Mouse (Mus musculus): Measurements from ENCODE around the gene Rgs8.

The Rgs8 gene

DNA sequence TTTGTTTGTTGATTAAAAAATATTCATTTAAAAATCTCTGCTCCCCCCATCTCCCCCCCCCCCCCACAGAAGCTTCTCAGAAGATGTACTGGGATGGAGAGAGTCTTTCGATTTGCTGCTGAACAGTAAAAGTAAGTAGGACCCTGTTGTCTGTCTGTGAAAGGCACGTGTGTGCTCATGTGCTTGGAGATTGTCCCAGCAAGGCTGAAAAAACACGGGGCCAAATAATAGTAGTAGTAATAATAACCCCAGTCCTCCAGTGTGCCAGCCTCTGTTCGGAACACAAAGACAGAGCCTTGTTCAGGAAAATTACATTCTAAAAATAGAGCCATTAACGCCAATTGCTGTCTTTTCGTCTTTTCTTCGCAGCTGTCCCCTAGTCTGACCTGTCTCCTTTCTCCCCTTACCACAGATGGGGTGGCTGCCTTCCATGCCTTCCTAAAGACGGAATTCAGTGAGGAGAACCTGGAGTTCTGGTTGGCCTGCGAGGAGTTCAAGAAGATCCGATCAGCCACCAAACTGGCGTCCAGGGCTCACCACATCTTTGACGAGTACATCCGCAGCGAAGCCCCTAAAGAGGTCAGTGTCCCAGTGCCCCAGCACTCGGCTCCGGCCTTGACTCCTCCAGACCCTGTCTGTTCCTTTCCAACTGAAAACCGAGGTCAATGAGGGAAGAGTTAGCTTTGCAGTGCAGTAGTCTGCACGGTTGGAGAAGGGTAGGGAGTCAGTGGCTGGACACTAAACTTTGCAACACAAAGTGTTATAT lies 88.9 kb downstream of the Rgs8 start:
- no peak for DNase-seq (ENCODE audit: low spot score in 2 of 2)

DNA sequence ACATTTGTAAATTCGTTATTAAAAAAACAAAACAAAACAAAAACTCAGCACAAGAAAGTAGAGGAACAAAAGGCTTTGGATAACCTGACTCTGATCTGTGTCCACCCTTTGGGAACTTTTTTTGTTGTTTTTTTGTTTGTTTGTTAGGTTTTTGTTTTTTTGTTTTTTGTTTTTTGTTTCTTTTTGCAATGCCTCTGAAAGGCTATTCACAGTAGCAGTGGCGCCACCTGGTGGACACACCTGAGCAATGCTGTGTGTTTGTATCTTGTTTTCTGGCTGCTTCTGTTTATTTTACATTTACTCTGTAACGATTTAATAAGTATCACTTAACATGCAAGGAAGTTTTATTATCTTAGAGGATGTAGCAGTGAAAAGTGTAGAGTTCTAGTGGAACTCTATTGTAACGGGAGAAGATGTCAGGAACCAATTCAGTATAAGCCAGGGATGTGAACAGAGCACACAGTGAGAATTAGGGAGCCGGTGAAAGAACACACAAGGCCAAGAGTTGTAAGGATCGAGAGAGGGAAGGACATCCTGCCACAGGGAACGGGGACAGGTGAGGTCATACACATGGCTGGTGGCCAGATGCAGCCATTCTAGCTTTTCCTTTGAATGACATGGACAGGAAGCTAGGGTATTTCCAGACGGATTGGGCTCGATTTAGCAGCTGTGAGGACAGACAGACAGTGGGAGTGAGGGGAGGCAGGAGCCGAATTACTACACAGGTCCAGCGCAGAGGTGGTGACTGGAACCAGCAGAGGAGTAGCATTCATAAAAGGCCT lies 89.7 kb downstream of the Rgs8 start:
- DNase-seq (ENCODE audit: low spot score in 2 of 2), result peak in 1 of 2 experiments; percentile 80

DNA sequence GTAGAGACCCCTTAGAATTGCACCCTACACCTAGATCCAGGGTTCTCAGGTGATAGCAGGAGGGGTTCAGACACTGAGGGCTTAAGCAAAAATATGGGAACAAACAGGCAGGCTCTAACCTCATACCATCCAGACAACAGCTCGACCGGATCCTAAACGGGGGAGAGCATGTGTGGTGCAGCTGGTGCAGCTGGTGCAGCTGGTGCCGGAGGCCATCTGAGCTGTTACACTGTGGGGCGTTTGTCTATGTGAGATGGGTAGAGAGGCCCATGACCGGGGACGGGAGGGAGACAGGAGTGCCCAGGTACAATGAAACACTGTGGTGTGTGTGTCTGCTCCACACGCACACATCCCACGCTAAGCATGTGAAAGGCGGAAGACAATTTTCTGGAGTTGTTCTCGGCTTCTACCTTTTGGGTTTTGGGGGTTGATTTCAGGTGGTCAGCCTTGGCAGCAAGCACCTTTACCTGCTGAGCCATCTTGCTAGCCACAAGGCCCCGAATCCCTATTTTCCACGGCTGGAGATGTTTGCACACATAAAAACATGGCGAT lies 93.4 kb downstream of the Rgs8 start:
- no peak for DNase-seq (ENCODE audit: low spot score in 2 of 2)

DNA sequence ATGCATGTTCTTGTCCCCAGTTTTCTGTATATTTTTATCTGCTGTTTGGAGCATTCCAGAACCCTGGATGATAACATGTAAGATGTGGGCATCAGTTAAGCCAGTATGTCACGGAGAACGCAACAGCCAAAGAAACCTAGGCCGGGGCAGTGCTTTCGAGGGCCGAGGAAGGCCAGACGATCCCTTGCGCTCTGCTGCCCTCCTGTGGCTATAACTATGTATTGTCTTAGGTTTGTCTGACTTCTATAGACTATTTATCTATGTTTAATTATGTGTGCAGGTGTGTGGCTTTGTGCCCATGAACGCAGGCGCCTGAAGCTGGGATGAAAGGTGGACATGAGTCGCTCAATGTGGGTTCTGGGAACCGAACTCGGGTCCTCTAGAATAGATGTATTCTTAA lies 93.9 kb downstream of the Rgs8 start:
- no peak for DNase-seq (ENCODE audit: low spot score in 2 of 2)

DNA sequence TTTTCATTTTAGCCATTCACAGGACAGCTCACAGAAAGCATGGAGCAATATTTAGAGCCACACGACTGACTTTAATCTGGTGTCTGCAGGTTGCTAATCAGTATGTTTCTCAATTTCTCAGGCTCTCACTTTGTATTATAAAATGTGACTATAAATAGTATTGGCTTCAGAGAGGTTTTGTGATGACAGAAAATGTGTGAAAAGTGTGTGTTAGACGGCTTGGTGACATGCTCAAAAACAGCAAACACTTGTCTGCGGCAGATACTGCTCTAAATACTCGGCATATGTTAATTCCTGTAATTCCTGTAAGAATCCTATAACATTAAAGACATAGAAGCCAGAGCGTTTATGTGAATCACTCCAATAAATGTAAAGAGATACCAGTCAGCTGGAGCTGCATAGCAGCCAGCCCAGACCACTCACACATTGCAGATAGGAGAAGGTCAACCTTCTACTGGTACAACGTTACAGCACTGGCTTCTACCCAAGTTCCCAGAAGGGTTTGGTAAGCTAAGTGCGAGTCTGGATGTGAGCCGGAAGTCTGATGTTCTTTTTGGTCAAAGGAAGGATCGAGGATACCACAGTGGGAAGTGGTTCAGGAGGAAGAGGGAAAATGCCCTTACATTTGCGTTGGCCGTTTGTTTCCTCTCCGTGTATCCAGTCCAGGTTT lies 95.2 kb downstream of the Rgs8 start:
- no peak for DNase-seq (ENCODE audit: low spot score in 2 of 2)

DNA sequence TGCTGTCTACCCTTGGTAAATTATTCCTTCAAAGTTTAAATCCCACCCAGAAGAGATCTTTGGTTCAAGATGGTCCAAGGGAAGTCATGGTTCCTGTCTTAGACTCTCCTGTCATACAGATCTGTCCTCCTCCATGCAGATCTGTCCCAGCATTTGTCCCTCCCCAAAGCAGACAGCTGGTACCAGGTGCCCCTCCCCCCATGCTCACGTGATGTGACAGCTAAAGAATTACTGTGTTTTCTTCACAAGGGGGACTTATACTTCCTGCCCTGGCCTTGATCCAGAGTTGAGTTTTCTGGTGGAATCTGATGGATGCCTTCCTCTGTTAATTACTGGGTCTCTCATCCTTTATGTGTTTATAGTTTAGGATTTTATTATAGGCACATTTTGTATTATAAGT lies 95.7 kb downstream of the Rgs8 start:
- no peak for DNase-seq (ENCODE audit: low spot score in 2 of 2)

DNA sequence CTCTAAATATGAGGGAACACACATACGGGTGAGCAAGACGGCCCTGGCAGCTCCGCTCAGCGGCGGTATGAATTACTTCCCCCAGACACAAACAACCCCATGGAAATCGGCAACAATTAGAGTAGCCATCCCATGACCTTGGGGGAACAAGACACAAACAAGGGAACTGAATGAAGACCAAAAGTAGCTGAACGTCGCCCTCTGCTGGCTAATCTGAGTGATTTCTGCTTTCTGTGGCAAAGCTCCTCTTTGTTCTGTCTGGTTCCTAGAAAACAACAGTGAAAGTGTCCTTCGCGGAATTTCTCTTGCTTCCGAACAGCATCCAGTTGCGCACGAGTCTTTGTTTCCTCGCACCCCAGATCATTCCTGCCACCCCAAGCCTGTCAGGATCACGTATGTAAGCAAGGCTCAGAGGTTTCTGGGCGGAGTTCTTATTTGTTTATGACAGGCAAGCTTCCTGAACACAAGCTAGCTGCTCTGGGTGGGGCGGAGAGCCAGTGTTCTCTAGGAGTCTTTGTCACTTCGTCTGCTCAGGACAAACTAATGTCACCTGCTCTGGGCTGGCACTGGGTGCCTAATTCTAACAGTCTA lies 96.5 kb downstream of the Rgs8 start, which contains the start of gene Rnasel:
Rnasel (plus strand) TSS at position 216 of the 591 bp plus-strand sequence.
- DNase-seq (ENCODE audit: low spot score in 2 of 2), result peak in 1 of 2 experiments; percentile 65

Measured in urinary bladder, postnatal 4 days (tissue).